Mouse (Mus musculus) hindbrain, embryonic 11.5 days (tissue): ENCODE measurements around the gene Ankrd34c. TPM values are rescaled to one million over a fixed set of nuclear protein-coding genes. Genes with fewer than 3 reads are reported as not detected.

Source experiments
- ATAC-seq: fragments of 200-750 bp; cut with Nextera tagmentation; 2 replicates; pipeline ENCODE4 v1.8.0; 2017; ENCODE audit warnings: mild to moderate bottlenecking, moderate TSS enrichment, moderate library complexity; ENCODE audit not compliant: low FRiP score
- DNase-seq: peaks from one replicate; pipeline ENCODE4 v3.0.0-alpha.2; 2015; ENCODE audit warnings: low spot score
- H3K27ac ChIP-seq: fragments of 300-500 bp; sonication (generic); 2 replicates; pipeline ENCODE4 v1.5.1; 2014; ENCODE audit warnings: mild to moderate bottlenecking, low read depth, low read length
- H3K27me3 ChIP-seq: fragments of 300-500 bp; sonication (generic); 2 replicates; pipeline ENCODE4 v1.6.1; 2014; ENCODE audit warnings: mild to moderate bottlenecking, low read length, moderate library complexity, mixed read lengths; ENCODE audit not compliant: control insufficient read depth, insufficient read depth
- H3K36me3 ChIP-seq: fragments of 300-500 bp; sonication (generic); 2 replicates; pipeline ENCODE4 v1.6.1; 2014; ENCODE audit warnings: mild to moderate bottlenecking, low read length, moderate library complexity, mixed read lengths; ENCODE audit not compliant: control insufficient read depth, insufficient read depth
- H3K4me1 ChIP-seq: fragments of 300-500 bp; sonication (generic); replicated peaks from 2 replicates; pipeline ENCODE4 v1.6.1; 2014; ENCODE audit warnings: low read length, mixed read lengths; ENCODE audit not compliant: control insufficient read depth, insufficient read depth
- H3K4me2 ChIP-seq: fragments of 300-500 bp; sonication (generic); replicated peaks from 2 replicates; pipeline ENCODE4 v1.6.1; 2014; ENCODE audit warnings: mild to moderate bottlenecking, low read depth, low read length
- H3K4me3 ChIP-seq: fragments of 300-500 bp; sonication (generic); 2 replicates; pipeline ENCODE4 v1.5.1; 2014; ENCODE audit warnings: low read depth, low read length
- H3K9ac ChIP-seq: fragments of 300-500 bp; sonication (generic); 2 replicates; pipeline ENCODE4 v1.6.1; 2014; ENCODE audit warnings: low read depth, low read length
- H3K9me3 ChIP-seq: fragments of 300-500 bp; sonication (generic); 2 replicates; pipeline ENCODE4 v1.6.1; 2016; ENCODE audit warnings: low read length; ENCODE audit not compliant: control insufficient read depth
- WGBS: fragments of 180-500 bp; shearing (Covaris S2); extraction: QIAGEN DNeasy Blood & Tissue Kit; methylation state at CpG from one replicate; pipeline ENCODE4 v1.1.7; 2014; 5-methylcytosine and 5-hydroxymethylcytosine counted together
- polyA plus RNA-seq: library from polyadenylated mRNA; unstranded; fragments of >200 nt; fragmentation: Nextera tagmentation; extraction: Ambion mirVana; gene quantifications from 2 replicates; pipeline ENCODE4 v1.2.1, GENCODE M21; 2014

Gene Ankrd34c
- polyA plus RNA-seq: not detected in 2 replicates

DNA sequence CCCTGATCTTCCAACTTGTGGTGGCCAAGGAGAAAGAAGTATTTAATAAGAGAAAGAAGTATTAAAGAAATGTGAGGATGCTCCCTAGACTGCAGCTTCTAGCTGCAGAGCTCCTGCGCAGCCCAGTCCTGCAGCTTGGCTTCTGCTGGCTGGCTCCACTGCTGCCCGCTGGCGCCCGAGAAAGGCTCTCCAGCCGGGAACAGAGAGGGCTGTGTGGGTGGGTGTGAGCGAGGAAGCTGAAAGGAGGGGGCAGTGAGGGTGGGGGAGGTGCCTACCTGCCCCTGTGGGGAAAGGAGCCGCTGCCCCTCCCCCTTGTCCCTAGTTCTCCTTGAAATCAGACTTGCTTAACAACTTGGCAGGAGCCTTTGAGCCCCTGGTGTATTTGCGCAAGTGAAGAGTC is at the start of gene Ankrd34c:
TSS of gene Ankrd34c (minus strand) at position 181 of the 400 bp plus-strand sequence.
- ATAC-seq: no peak; the same call in 1 of the 2 replicates

GRCm38 (mm10) chr9:89787532-89787931 is 49.3 kb upstream of the Ankrd34c start:
- Histone ChIP-seq H3K4me1 (no peaks in the 10 kb centered on the region), H3K27me3 (no peaks in the 10 kb centered on the region), H3K9ac (no peak overlapping the region), H3K36me3 (no peaks in the 10 kb centered on the region), H3K4me2 (no peak overlapping the region), H3K9me3 (no peaks in the 10 kb centered on the region), H3K27ac (no peak overlapping the region), H3K4me3 (no peak overlapping the region)
- WGBS: 58% methylated on average over 4 of the region's 4 CpGs
- ATAC-seq (no peak), DNase-seq (no peak)

More for the DNA sequence above, at the start of gene Ankrd34c:
- Histone ChIP-seq H3K9me3 (no peaks in the 10 kb centered on the region), H3K27me3 (peaks cover 9% of the 10 kb centered on the region), H3K9ac (no peak within 1 kb of the TSS), H3K4me3 (no peak within 1 kb of the TSS), H3K27ac (no peak within 1 kb of the TSS), H3K36me3 (no peaks in the 10 kb centered on the region), H3K4me2 (no peak within 1 kb of the TSS), H3K4me1 (no peaks in the 10 kb centered on the region; the same call in 1 of the 2 replicates)
- DNase-seq: peak; percentile 5
- whole genome bisulfite sequencing: 4% methylated on average over 8 of the region's 8 CpGs

GRCm38 (mm10) chr9:89781395-89781927 is 43.2 kb upstream of the Ankrd34c start:
- Histone ChIP-seq H3K4me1 (no peaks in the 10 kb centered on the region), H3K27ac (no peak overlapping the region), H3K4me3 (no peak overlapping the region), H3K27me3 (no peaks in the 10 kb centered on the region), H3K9ac (no peak overlapping the region), H3K4me2 (no peak overlapping the region), H3K36me3 (no peaks in the 10 kb centered on the region), H3K9me3 (no peaks in the 10 kb centered on the region)
- ATAC-seq (no peak), DNase-seq (no peak)

GRCm38 (mm10) chr9:89779237-89779636 is 41.0 kb upstream of the Ankrd34c start:
- ATAC-seq (no peak), DNase-seq (no peak)
- Histone ChIP-seq H3K27ac (no peak overlapping the region), H3K36me3 (no peaks in the 10 kb centered on the region), H3K4me3 (no peak overlapping the region), H3K4me2 (no peak overlapping the region), H3K9ac (no peak overlapping the region), H3K9me3 (no peaks in the 10 kb centered on the region), H3K4me1 (no peaks in the 10 kb centered on the region), H3K27me3 (no peaks in the 10 kb centered on the region)
- 96% methylated on average over 1 of the region's 1 CpGs for WGBS

DNA sequence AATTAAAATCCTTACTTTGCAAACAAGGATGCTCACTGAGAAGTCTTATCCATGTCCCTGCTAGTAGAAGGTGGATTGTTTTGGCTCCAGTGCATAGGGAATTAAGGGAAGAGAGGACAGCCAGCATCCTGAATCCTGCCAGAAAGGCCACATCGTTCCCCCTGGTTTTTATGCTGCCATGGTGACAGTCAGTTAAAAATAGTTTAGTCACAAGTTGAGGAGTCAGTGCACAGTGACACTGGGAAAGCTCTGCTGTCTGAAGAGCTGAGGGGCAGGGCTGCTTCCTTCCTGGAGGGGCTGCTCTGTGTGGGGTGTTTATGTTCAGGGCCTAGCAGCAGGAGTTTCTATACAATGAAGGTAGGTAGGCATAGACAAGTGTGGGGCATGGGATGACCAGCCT is 32.9 kb upstream of the Ankrd34c start:
- 44% methylated on average over 1 of the region's 1 CpGs for WGBS
- no peak overlapping the region for H3K27ac ChIP-seq
- no peak for ATAC-seq
- H3K27me3 ChIP-seq: no peaks in the 10 kb centered on the region
- H3K4me3 ChIP-seq: no peak overlapping the region
- no peaks in the 10 kb centered on the region for H3K36me3 ChIP-seq
- H3K4me1 ChIP-seq: no peaks in the 10 kb centered on the region
- no peak overlapping the region for H3K4me2 ChIP-seq
- no peaks in the 10 kb centered on the region for H3K9me3 ChIP-seq
- DNase-seq: no peak
- no peak overlapping the region for H3K9ac ChIP-seq

GRCm38 (mm10) chr9:89762017-89762416 is 23.7 kb upstream of the Ankrd34c start:
- H3K36me3 ChIP-seq: no peaks in the 10 kb centered on the region
- no peak overlapping the region for H3K9ac ChIP-seq
- whole genome bisulfite sequencing: 32% methylated on average over 1 of the region's 1 CpGs
- H3K4me2 ChIP-seq: no peak overlapping the region
- DNase-seq: no peak
- no peak for ATAC-seq
- no peaks in the 10 kb centered on the region for H3K4me1 ChIP-seq
- H3K9me3 ChIP-seq: no peaks in the 10 kb centered on the region
- no peak overlapping the region for H3K27ac ChIP-seq
- no peak overlapping the region for H3K4me3 ChIP-seq
- no peaks in the 10 kb centered on the region for H3K27me3 ChIP-seq

DNA sequence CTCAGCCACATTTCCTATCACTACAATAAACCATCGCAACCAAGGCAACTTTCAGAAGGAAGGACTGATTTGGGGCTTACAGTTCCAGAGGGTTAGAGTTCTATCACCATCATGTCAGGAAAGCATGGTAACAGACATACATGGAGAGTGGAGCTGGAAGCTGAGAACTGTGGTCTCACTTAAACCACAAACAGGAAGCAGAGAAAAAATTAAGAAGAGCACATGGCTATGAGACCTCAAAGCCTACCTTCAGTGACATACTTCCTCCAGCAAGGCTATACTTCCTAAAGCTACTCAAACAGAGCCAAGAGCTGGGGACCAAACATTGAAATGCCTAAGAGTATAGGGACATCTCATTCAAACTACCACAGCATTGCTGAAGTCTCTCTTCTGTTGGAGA is 20.3 kb upstream of the Ankrd34c start:
- H3K4me3 ChIP-seq: no peak overlapping the region
- no peak overlapping the region for H3K9ac ChIP-seq
- ATAC-seq: no peak
- DNase-seq: no peak
- no peaks in the 10 kb centered on the region for H3K27me3 ChIP-seq
- H3K27ac ChIP-seq: no peak overlapping the region
- no peaks in the 10 kb centered on the region for H3K9me3 ChIP-seq
- 98% methylated on average over 1 of the region's 1 CpGs for WGBS
- no peak overlapping the region for H3K4me2 ChIP-seq
- H3K36me3 ChIP-seq: no peaks in the 10 kb centered on the region
- H3K4me1 ChIP-seq: no peaks in the 10 kb centered on the region

DNA sequence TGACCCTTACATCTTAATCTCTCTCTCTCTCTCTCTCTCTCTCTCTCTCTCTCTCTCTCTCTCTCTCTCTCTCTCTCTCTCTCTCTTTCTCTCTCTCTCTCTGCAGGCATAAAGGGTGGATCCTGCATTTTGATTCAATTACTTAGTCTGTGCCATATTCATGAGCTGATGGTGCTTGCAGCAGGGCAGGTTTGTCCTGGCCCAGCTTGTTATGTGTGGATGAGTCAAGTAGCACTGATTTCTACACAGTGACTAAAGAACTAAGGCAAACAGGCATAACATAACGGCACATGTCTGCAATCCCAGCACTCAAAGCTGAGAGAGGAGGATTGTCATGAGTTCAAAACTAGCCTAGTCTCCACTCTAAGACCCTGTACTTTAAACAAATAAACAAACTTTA is 19.9 kb upstream of the Ankrd34c start:
- no peak for ATAC-seq
- H3K27ac ChIP-seq: no peak overlapping the region
- H3K36me3 ChIP-seq: no peaks in the 10 kb centered on the region
- no peaks in the 10 kb centered on the region for H3K9me3 ChIP-seq
- H3K9ac ChIP-seq: no peak overlapping the region
- H3K4me3 ChIP-seq: no peak overlapping the region
- no peak for DNase-seq
- H3K27me3 ChIP-seq: no peaks in the 10 kb centered on the region
- WGBS: 88% methylated on average over 1 of the region's 1 CpGs
- H3K4me1 ChIP-seq: no peaks in the 10 kb centered on the region
- H3K4me2 ChIP-seq: no peak overlapping the region

GRCm38 (mm10) chr9:89757571-89757970 is 19.3 kb upstream of the Ankrd34c start:
- ATAC-seq (no peak), DNase-seq (no peak)
- H3K9me3 ChIP-seq: no peaks in the 10 kb centered on the region
- no peaks in the 10 kb centered on the region for H3K36me3 ChIP-seq
- H3K27ac ChIP-seq: no peak overlapping the region
- no peak overlapping the region for H3K4me2 ChIP-seq
- H3K4me1 ChIP-seq: no peaks in the 10 kb centered on the region
- no peaks in the 10 kb centered on the region for H3K27me3 ChIP-seq
- 47% methylated on average over 4 of the region's 4 CpGs for whole genome bisulfite sequencing
- H3K4me3 ChIP-seq: no peak overlapping the region
- H3K9ac ChIP-seq: no peak overlapping the region
